Mouse (Mus musculus) cerebellum, postnatal 36 days (tissue): ENCODE data around the gene Itgb8.

Experiments
- DNase-seq, 2 experiments: peaks; one replicate each; pipeline ENCODE4 v3.0.0; 2021 to 2022; ENCODE audit warnings: mixed read lengths in 2 of 2

Gene Itgb8

GRCm38 (mm10) chr12:119207464-119207801 is 31.2 kb downstream of the Itgb8 start:
- DNase-seq, result no peak

GRCm38 (mm10) chr12:119206711-119207463 is 31.7 kb downstream of the Itgb8 start:
- peak in 1 of 2 experiments; percentile 3 for DNase-seq

GRCm38 (mm10) chr12:119204411-119204810 is 34.2 kb downstream of the Itgb8 start:
- DNase-seq, result no peak

- DNase-seq, result no peak
These were observed 35.8 kb downstream of the Itgb8 start for GRCm38 (mm10) chr12:119202766-119203165.

- no peak for DNase-seq
These were observed 43.5 kb downstream of the Itgb8 start for GRCm38 (mm10) chr12:119195145-119195544.

- no peak for DNase-seq
These were observed 48.8 kb downstream of the Itgb8 start for GRCm38 (mm10) chr12:119189814-119190213.

- DNase-seq, result no peak
These were observed 53.2 kb downstream of the Itgb8 start for GRCm38 (mm10) chr12:119185441-119185840.

GRCm38 (mm10) chr12:119182215-119182924 is 56.2 kb downstream of the Itgb8 start:
- DNase-seq, result no peak

- DNase-seq, result no peak
These were observed 62.6 kb downstream of the Itgb8 start for GRCm38 (mm10) chr12:119176017-119176416.

- DNase-seq, result no peak
These were observed 68.6 kb downstream of the Itgb8 start for GRCm38 (mm10) chr12:119169828-119170539.

- DNase-seq, result no peak
These were observed 69.5 kb downstream of the Itgb8 start for GRCm38 (mm10) chr12:119169143-119169542.

GRCm38 (mm10) chr12:119165115-119165514 is 73.5 kb downstream of the Itgb8 start:
- no peak for DNase-seq

GRCm38 (mm10) chr12:119164672-119165071 is 73.9 kb downstream of the Itgb8 start:
- DNase-seq, result no peak

- no peak for DNase-seq
These were observed 74.4 kb downstream of the Itgb8 start for GRCm38 (mm10) chr12:119164176-119164575.

GRCm38 (mm10) chr12:119160786-119161185 is 77.8 kb downstream of the Itgb8 start:
- DNase-seq, result no peak

GRCm38 (mm10) chr12:119159254-119159933 is 79.2 kb downstream of the Itgb8 start:
- no peak for DNase-seq

GRCm38 (mm10) chr12:119157686-119158085 is 80.9 kb downstream of the Itgb8 start:
- DNase-seq, result no peak

- no peak for DNase-seq
These were observed 81.5 kb downstream of the Itgb8 start for GRCm38 (mm10) chr12:119157068-119157467.

- DNase-seq, result no peak
These were observed 83.0 kb downstream of the Itgb8 start for GRCm38 (mm10) chr12:119155566-119155965.

- no peak for DNase-seq
These were observed 87.6 kb downstream of the Itgb8 start for GRCm38 (mm10) chr12:119150956-119151355.

- DNase-seq, result no peak
These were observed 90.8 kb downstream of the Itgb8 start for GRCm38 (mm10) chr12:119147753-119148152.

GRCm38 (mm10) chr12:119146031-119146430 is 92.6 kb downstream of the Itgb8 start:
- no peak for DNase-seq

- no peak for DNase-seq
These were observed 100.7 kb downstream of the Itgb8 start for GRCm38 (mm10) chr12:119137946-119138345.
